Mouse (Mus musculus): Measurements from ENCODE around the gene Klk8. TPM values are rescaled to one million over a fixed set of nuclear protein-coding genes. Genes with fewer than 3 reads are reported as not detected.

The Klk8 gene
- polyA plus RNA-seq (2012; ENCODE audit: low replicate concordance), result 2.1 and 2.4 TPM in 2 replicates

DNA sequence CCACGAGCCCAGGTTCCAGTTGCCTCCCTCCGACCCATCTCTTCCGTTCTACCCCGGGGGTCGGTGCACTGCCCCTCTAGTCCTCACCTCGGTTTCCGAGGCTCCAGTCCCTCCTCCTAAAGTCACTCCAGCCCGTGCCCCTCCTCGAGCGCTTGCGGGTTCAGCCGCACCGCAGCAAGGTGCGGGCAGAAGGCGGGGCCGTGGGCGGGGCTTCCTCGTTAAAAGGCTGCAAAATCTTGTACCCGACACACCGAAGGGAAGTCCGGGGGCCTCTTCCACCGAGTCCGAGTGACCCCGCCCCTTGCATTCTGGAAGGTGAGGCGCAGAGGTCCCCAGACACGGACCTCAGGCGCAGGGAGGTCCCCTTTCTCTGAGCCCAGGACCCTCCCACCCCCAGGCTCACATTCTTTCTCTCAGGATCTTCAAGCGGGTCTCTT, at the start of gene Klk8:
Gene Klk8, plus strand, starts transcription at position 245 of the 437 bp plus-strand sequence.

DNA sequence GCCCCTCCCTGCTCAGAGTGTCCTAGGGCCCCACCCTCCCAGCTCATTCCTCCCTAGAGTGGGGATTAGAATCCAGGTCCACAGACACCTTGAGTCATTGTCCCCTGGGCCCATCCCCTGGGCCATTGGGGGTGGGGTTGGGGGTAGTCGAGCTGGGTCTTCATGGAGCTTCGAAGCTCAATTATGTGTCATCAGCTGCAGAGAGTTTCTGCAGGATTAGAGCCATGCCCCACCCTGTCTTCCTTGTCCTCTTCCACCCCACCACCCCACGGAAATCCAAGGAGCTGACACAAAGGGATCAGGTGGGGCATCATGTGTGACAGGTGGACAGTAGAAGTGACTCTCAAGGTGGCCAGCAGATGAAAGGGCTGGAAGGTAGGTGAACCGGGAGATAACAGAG, 28.8 kb upstream of the Klk8 start, which contains the start of gene Klk12:
Gene Klk12, plus strand, starts transcription at position 301 of the 400 bp plus-strand sequence.

DNA sequence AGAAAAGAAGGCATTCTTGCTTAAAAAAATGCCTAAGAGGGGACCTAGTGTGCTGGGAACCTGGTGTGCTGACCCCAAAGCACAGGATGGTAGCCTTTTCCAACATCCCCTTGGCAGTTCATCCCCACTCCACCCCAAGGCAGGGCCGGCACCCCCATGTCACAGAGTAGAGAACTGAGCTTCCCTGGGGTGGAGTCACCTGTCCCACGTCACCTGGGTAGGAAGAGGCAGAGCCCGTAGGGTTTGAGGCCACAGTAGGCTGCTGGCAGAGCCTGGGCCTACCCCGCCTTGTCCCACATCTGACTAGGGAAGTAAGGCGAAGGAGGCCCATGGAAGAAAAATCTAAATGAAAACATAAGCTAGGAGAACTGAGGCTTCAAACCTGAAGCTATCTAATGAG, 23.0 kb upstream of the Klk8 start, which contains the start of gene Klk11:
Gene Klk11, plus strand, starts transcription at position 241 of the 400 bp plus-strand sequence.

DNA sequence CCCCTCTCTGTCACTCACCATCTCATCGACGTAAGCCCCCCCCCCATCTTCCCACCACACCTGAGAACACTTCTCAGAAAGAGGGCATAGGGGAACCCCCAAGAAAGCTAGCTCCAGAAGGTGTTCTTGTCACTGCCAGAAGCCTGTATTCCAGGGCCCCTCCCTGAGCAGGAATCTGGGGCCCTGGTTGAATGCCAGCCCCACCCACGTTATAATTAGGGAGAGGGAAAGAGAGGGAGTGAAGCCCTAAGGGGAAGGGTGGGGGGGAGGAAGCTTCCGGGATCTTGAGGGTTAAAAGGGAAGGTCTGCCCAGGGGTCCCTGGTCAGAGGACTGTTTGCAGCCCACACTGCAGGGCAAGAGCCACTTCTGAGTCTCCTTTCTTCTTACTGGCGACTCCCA, 16.6 kb upstream of the Klk8 start, which contains the start of gene Klk10:
Gene Klk10, plus strand, starts transcription at position 290 of the 400 bp plus-strand sequence.

DNA sequence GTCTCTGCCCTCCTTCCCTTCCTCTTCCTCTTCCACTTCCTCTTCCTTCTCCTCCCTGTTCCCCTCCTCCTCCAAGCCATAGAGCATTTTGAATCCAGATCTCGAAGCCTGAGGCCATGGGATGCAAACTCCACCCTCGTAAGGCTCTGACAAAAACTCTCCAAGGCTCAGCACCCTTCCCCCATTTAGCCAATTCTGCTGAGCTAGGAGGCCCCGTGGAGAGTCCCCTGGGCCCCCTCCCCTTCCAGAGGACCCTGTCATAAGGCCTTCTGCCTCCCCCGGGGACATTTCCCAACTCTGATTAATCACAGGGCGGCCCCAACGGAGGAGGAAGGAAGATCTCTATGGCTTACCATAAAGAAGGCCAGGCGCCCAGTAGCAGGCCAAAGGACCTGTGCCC, 5.8 kb upstream of the Klk8 start, which contains the start of gene Klk9:
Gene Klk9, plus strand, starts transcription at position 301 of the 400 bp plus-strand sequence.

DNA sequence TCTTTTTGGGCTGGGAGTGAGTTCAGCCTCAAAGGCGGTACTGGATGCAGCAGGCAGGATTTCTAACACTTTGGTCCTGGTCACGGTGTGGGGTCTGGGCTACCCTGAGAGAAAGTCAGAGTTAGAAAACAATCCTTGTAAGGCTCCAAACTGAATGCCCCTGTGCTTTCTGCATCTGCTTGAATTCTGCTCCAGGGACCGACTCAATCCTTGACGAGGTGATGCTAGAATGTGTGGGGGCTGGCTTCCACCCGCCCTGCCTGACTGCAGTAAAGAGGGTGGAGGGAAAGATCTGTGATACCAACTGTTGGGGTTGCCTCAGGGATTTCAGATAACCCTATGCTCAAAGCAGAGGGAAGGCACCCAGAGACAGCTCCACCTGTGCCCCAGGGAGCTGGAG, 13.6 kb downstream of the Klk8 start, which contains the start of gene Klk7:
Gene Klk7, plus strand, starts transcription at position 301 of the 400 bp plus-strand sequence.

DNA sequence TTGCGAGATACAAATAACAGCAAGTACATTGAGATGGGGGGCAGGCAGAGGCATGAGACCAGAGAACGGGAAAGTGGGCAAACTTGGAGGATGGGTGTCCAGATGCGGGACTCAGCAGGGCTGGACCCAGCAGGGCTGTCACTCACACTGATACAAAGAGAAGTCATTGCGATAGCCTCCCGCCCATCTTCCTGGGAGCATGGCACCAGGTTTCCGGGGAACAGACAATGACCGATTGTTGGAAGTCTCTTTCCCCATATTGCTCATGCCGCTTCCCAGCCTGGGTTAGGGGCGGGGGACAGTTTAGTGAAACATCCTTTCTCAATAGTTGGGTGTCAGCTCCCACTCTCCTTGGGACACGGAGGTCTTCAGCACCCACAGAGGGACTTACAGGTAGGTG, 26.8 kb downstream of the Klk8 start, which contains the start of gene Klk6:
Gene Klk6, plus strand, starts transcription at position 301 of the 400 bp plus-strand sequence.

DNA sequence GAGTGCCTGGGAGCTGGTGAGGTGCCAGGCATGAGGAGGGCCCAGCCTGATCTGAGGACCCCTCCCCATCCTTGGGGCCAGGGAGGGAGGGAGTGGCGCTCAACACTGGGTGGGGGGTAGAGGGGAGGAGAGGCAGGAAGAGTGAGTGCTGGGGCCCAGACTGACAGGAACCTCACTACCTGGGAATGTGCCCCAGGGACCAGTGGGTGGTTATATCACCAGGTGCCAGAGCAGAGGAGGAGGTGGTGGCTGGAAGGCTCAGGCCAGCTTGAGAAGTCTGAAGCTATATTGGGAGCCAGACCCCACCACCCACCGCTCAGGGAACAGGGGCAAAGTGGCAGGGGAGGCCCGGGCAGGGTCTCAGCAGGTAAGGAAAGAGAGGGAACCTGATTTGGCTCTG, 44.3 kb downstream of the Klk8 start, which contains the start of gene Klk5:
Gene Klk5, plus strand, starts transcription at position 271 of the 400 bp plus-strand sequence.

Other genes starting within 250 kb of the Klk8 start
- gene Zfp658, start 235.3 kb upstream of the Klk8 start, polyA plus RNA-seq (2012; ENCODE audit: low replicate concordance), result 0.30 and 0.33 TPM in 2 replicates
- gene Zfp719, start 218.0 kb upstream of the Klk8 start, polyA plus RNA-seq (2012; ENCODE audit: low replicate concordance), result 0.50 TPM in 1 of 2 replicates, not detected in the other
- not detected in 2 replicates for gene Zfp819, start 190.4 kb upstream of the Klk8 start, polyA plus RNA-seq (2012; ENCODE audit: low replicate concordance)
- not detected in 2 replicates for gene Ceacam18, start 162.9 kb upstream of the Klk8 start, polyA plus RNA-seq (2012; ENCODE audit: low replicate concordance)
- 1.5 and 1.6 TPM in 2 replicates for gene Siglece, start 137.4 kb upstream of the Klk8 start, polyA plus RNA-seq (2012; ENCODE audit: low replicate concordance)
- 11.7 and 15.4 TPM in 2 replicates for gene Ctu1, start 125.6 kb upstream of the Klk8 start, polyA plus RNA-seq (2012; ENCODE audit: low replicate concordance)
- gene Klk14, start 107.2 kb upstream of the Klk8 start, polyA plus RNA-seq (2012; ENCODE audit: low replicate concordance), result not detected in 2 replicates
- not detected in 2 replicates for gene Klk13, start 85.0 kb upstream of the Klk8 start, polyA plus RNA-seq (2012; ENCODE audit: low replicate concordance)
- not detected in 2 replicates for gene Klk12, start 28.7 kb upstream of the Klk8 start, polyA plus RNA-seq (2012; ENCODE audit: low replicate concordance)
- gene Klk11, start 23.0 kb upstream of the Klk8 start, polyA plus RNA-seq (2012; ENCODE audit: low replicate concordance), result not detected in 2 replicates
- not detected in 2 replicates for gene Klk10, start 16.5 kb upstream of the Klk8 start, polyA plus RNA-seq (2012; ENCODE audit: low replicate concordance)
- not detected in 2 replicates for gene Klk9, start 5.7 kb upstream of the Klk8 start, polyA plus RNA-seq (2012; ENCODE audit: low replicate concordance)
- not detected in 2 replicates for gene Klk7, start 13.7 kb downstream of the Klk8 start, polyA plus RNA-seq (2012; ENCODE audit: low replicate concordance)
- gene Klk6, start 26.9 kb downstream of the Klk8 start, polyA plus RNA-seq (2012; ENCODE audit: low replicate concordance), result not detected in 2 replicates
- gene Klk5, start 44.4 kb downstream of the Klk8 start, polyA plus RNA-seq (2012; ENCODE audit: low replicate concordance), result not detected in 2 replicates
- gene Klk4, start 83.6 kb downstream of the Klk8 start, polyA plus RNA-seq (2012; ENCODE audit: low replicate concordance), result 0.33 TPM in 1 of 2 replicates, not detected in the other
- not detected in 2 replicates for gene Klk15, start 136.2 kb downstream of the Klk8 start, polyA plus RNA-seq (2012; ENCODE audit: low replicate concordance)
- gene Klk1b8, start 153.1 kb downstream of the Klk8 start, polyA plus RNA-seq (2012; ENCODE audit: low replicate concordance), result not detected in 2 replicates
- not detected in 2 replicates for gene Klk1b1, start 169.2 kb downstream of the Klk8 start, polyA plus RNA-seq (2012; ENCODE audit: low replicate concordance)
- gene Klk1b9, start 178.5 kb downstream of the Klk8 start, polyA plus RNA-seq (2012; ENCODE audit: low replicate concordance), result not detected in 2 replicates
- not detected in 2 replicates for gene Klk1b11, start 198.3 kb downstream of the Klk8 start, polyA plus RNA-seq (2012; ENCODE audit: low replicate concordance)
- not detected in 2 replicates for gene Klk1b26, start 214.6 kb downstream of the Klk8 start, polyA plus RNA-seq (2012; ENCODE audit: low replicate concordance)